Mouse (Mus musculus) forebrain, postnatal 0 days (tissue): ENCODE results near the gene Ccl22. TPM values are rescaled to one million over a fixed set of nuclear protein-coding genes. Genes with fewer than 3 reads are reported as not detected.

Experiments used
- ATAC-seq: fragments of 200-750 bp; cut with Nextera tagmentation; 2 replicates; pipeline ENCODE4 v1.8.0; 2017; ENCODE audit warnings: mild to moderate bottlenecking, moderate library complexity
- DNase-seq: peaks from one replicate; pipeline ENCODE4 v3.0.0-alpha.2; 2015
- H3K27ac ChIP-seq: fragments of 300-500 bp; sonication (generic); 2 replicates; pipeline ENCODE4 v1.5.1; 2014; ENCODE audit warnings: low read depth, mild to moderate bottlenecking, antibody characterized with exemption, low read length, moderate library complexity, mixed read lengths
- H3K27me3 ChIP-seq: fragments of 300-500 bp; sonication (generic); 2 replicates; pipeline ENCODE4 v1.6.1; 2014; ENCODE audit warnings: mild to moderate bottlenecking, low read length, mixed read lengths; ENCODE audit not compliant: insufficient read depth
- H3K36me3 ChIP-seq: fragments of 300-500 bp; sonication (generic); 2 replicates; pipeline ENCODE4 v1.6.1; 2014; ENCODE audit warnings: mild to moderate bottlenecking, moderate library complexity; ENCODE audit not compliant: insufficient read depth
- H3K4me1 ChIP-seq: fragments of 300-500 bp; sonication (generic); 2 replicates; pipeline ENCODE4 v1.6.1; 2014; ENCODE audit warnings: antibody characterized with exemption; ENCODE audit not compliant: insufficient read depth
- H3K4me2 ChIP-seq: fragments of 300-500 bp; sonication (generic); 2 replicates; pipeline ENCODE4 v1.6.1; 2014; ENCODE audit warnings: low read depth, mild to moderate bottlenecking, moderate library complexity
- H3K4me3 ChIP-seq: fragments of 300-500 bp; sonication (generic); 2 replicates; pipeline ENCODE4 v1.5.1; 2014; ENCODE audit warnings: low read depth, low read length, mixed read lengths
- H3K9ac ChIP-seq: fragments of 300-500 bp; sonication (generic); 2 replicates; pipeline ENCODE4 v1.6.1; 2014; ENCODE audit warnings: mild to moderate bottlenecking
- H3K9me3 ChIP-seq: fragments of 300-500 bp; sonication (generic); 2 replicates; pipeline ENCODE4 v1.6.1; 2016; ENCODE audit warnings: low read length
- CTCF ChIP-seq: sonication (generic); IDR thresholded peaks from 2 replicates; pipeline ENCODE4 v1.5.1; 2016; ENCODE audit warnings: antibody characterized with exemption, control low read depth, low read depth
- WGBS: fragments of 180-500 bp; shearing (Covaris S2); extraction: QIAGEN DNeasy Blood & Tissue Kit; methylation state at CpG from one replicate; pipeline ENCODE4 v1.1.7; 2014; 5-methylcytosine and 5-hydroxymethylcytosine counted together
- polyA plus RNA-seq: library from polyadenylated mRNA; unstranded; fragments of >200 nt; fragmentation: Nextera tagmentation; extraction: Ambion mirVana; gene quantifications from 2 replicates; pipeline ENCODE4 v1.2.1, GENCODE M21; 2015
- total RNA-seq: library from RNA; depleted of rRNA; stranded (reverse); fragments of >200 nt; gene quantifications from 2 replicates; pipeline ENCODE4 v1.2.3, GENCODE M21; 2014

The Ccl22 gene
- total and polyA plus RNA-seq, 2 experiments from 2014 or later, result 0.15 TPM; not detected in 1

GRCm38 (mm10) chr8:94746832-94747231 is 1.4 kb downstream of the Ccl22 start:
- ATAC-seq, result no peak

DNA sequence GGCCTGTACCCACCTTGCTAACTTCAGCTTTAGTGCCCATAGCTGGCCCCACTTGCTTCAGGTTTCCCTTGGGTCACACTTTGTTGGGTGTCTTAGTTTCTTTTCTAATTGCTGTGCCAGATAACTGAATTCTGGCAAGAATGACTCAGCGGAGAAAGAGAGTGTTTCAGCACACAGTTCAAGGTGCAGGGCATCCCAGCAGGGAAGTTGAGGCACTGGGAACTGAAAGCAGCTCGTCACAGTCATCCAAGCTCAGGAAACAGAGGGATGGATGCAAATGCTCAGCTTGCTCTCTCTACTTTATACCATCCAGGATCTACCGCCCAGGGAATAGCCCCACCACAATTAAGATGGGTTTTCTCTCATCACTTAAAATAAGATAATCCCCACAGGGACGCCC is 3.0 kb downstream of the Ccl22 start:
- H3K9me3 ChIP-seq, result no peaks in the 10 kb centered on the region
- 66% methylated on average over 4 of the region's 4 CpGs for WGBS
- no peak overlapping the region for H3K4me2 ChIP-seq
- ATAC-seq (no peak), DNase-seq (no peak)
- no peak overlapping the region for H3K27ac ChIP-seq
- H3K4me1 ChIP-seq, result no peaks in the 10 kb centered on the region
- no peaks in the 10 kb centered on the region for H3K27me3 ChIP-seq
- no peak overlapping the region for H3K9ac ChIP-seq
- no peak overlapping the region for H3K4me3 ChIP-seq
- H3K36me3 ChIP-seq, result no peaks in the 10 kb centered on the region
- TF ChIP-seq CTCF, result no peak

More at GRCm38 (mm10) chr8:94746832-94747231, 1.4 kb downstream of the Ccl22 start:
- H3K4me2 ChIP-seq, result no peak overlapping the region
- no peak overlapping the region for H3K4me3 ChIP-seq
- H3K27ac ChIP-seq, result no peak overlapping the region
- DNase-seq, result no peak
- WGBS, result 86% methylated on average over 8 of the region's 8 CpGs
- TF ChIP-seq CTCF, result no peak
- H3K4me1 ChIP-seq, result no peaks in the 10 kb centered on the region
- H3K9ac ChIP-seq, result no peak overlapping the region
- H3K9me3 ChIP-seq, result no peaks in the 10 kb centered on the region
- H3K27me3 ChIP-seq, result no peaks in the 10 kb centered on the region
- no peaks in the 10 kb centered on the region for H3K36me3 ChIP-seq

DNA sequence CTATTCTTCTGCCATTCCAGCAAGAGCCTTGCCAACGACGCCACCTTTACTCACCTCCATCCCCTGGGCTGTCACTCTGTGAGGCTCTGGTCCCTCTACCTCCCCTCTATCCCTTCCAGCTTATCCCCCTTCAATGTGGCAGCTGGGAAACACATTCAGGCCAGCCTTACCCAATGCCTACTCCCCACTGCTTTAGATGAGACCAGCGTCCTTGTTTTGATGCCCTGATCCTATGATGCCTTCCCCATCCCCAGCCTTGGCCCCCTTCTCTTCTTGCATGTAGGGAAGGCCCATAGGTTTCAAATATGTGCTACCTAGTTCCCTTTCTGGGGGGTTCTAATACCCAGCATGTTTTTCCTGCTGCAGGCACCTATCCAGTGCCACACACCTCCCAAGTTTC is 4.6 kb downstream of the Ccl22 start:
- no peak overlapping the region for H3K27ac ChIP-seq
- H3K27me3 ChIP-seq, result no peaks in the 10 kb centered on the region
- DNase-seq (no peak), ATAC-seq (no peak)
- TF ChIP-seq CTCF, result no peak
- 81% methylated on average over 3 of the region's 3 CpGs for WGBS
- no peak overlapping the region for H3K4me3 ChIP-seq
- H3K9ac ChIP-seq, result no peak overlapping the region
- H3K36me3 ChIP-seq, result no peaks in the 10 kb centered on the region
- no peak overlapping the region for H3K4me2 ChIP-seq
- no peaks in the 10 kb centered on the region for H3K9me3 ChIP-seq
- no peaks in the 10 kb centered on the region for H3K4me1 ChIP-seq

GRCm38 (mm10) chr8:94751023-94751849 is 5.8 kb downstream of the Ccl22 start:
- TF ChIP-seq CTCF, result no peak
- ATAC-seq, result no peak
- Histone ChIP-seq H3K4me3 (no peak overlapping the region), H3K9ac (no peak overlapping the region), H3K27me3 (no peaks in the 10 kb centered on the region), H3K27ac (no peak overlapping the region), H3K36me3 (no peaks in the 10 kb centered on the region), H3K9me3 (no peaks in the 10 kb centered on the region), H3K4me2 (no peak overlapping the region), H3K4me1 (no peaks in the 10 kb centered on the region)
- WGBS, result 83% methylated on average over 10 of the region's 10 CpGs
- DNase-seq, result no peak

- no peaks in the 10 kb centered on the region for H3K27me3 ChIP-seq
- no peaks in the 10 kb centered on the region for H3K9me3 ChIP-seq
- WGBS, result 97% methylated on average over 2 of the region's 2 CpGs
- no peak for DNase-seq
- no peak overlapping the region for H3K27ac ChIP-seq
- H3K4me2 ChIP-seq, result no peak overlapping the region
- no peaks in the 10 kb centered on the region for H3K36me3 ChIP-seq
- H3K4me1 ChIP-seq, result no peaks in the 10 kb centered on the region
- H3K9ac ChIP-seq, result no peak overlapping the region
- H3K4me3 ChIP-seq, result no peak overlapping the region
- ATAC-seq, result no peak
- no peak for TF ChIP-seq CTCF
Measured at GRCm38 (mm10) chr8:94754006-94754405, 8.6 kb downstream of the Ccl22 start.

DNA sequence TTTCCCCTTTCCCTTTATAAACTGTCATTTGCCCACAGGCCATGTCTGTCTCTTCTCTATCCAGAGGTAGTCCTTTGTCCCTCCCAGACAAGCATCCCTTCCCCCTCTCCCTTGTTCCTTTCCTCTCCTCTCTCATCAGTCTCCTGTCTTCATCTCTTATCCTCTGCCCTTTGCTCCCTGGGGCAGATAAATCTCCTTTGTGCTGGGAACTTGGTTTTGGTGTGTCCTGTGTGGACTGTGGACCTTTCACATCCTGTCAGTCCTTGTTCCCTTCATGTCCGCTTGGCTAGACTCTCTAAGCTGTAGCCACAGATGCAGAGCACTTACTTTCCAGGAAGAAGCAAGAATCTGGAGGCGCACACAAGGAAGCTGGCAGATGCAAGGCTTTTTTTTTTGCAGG is 9.1 kb downstream of the Ccl22 start:
- 72% methylated on average over 2 of the region's 2 CpGs for WGBS
- TF ChIP-seq CTCF, result no peak
- no peaks in the 10 kb centered on the region for H3K4me1 ChIP-seq
- no peak overlapping the region for H3K4me3 ChIP-seq
- H3K9me3 ChIP-seq, result no peaks in the 10 kb centered on the region
- H3K27me3 ChIP-seq, result no peaks in the 10 kb centered on the region
- H3K9ac ChIP-seq, result no peak overlapping the region
- no peak for ATAC-seq
- no peaks in the 10 kb centered on the region for H3K36me3 ChIP-seq
- H3K27ac ChIP-seq, result no peak overlapping the region
- no peak overlapping the region for H3K4me2 ChIP-seq
- DNase-seq, result no peak

DNA sequence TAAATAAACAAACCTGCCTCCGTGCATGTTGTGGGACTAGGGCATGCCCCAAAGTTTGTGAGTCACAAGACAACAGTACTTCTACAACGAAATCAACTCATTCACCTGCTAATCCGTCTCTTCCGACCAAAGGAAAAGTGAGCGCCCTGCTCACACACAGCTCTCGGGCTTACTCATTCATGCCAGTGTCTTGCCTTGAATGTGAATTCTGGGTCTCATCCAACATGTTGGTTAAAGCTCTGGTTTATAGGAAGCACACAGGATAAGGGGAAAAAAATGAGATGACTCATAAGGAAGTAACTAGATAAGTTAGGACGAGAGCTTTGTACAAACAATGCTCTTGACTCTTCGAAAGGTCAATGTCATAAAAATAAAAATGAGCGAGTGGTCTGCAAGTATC is 21.6 kb downstream of the Ccl22 start:
- TF ChIP-seq CTCF, result no peak
- Histone ChIP-seq H3K36me3 (no peaks in the 10 kb centered on the region), H3K27me3 (no peaks in the 10 kb centered on the region), H3K9me3 (no peaks in the 10 kb centered on the region), H3K4me2 (no peak overlapping the region), H3K4me1 (no peaks in the 10 kb centered on the region), H3K4me3 (no peak overlapping the region), H3K27ac (no peak overlapping the region), H3K9ac (no peak overlapping the region)
- ATAC-seq (no peak), DNase-seq (no peak)
- WGBS, result 69% methylated on average over 9 of the region's 9 CpGs
